Mouse (Mus musculus): ENCODE data around the gene Pdcd6ip. TPM values are rescaled to one million over a fixed set of nuclear protein-coding genes. Genes with fewer than 3 reads are reported as not detected.

The Pdcd6ip gene
- total RNA-seq (2023): 129 to 143 TPM (median 134 TPM) in 4 replicates

DNA sequence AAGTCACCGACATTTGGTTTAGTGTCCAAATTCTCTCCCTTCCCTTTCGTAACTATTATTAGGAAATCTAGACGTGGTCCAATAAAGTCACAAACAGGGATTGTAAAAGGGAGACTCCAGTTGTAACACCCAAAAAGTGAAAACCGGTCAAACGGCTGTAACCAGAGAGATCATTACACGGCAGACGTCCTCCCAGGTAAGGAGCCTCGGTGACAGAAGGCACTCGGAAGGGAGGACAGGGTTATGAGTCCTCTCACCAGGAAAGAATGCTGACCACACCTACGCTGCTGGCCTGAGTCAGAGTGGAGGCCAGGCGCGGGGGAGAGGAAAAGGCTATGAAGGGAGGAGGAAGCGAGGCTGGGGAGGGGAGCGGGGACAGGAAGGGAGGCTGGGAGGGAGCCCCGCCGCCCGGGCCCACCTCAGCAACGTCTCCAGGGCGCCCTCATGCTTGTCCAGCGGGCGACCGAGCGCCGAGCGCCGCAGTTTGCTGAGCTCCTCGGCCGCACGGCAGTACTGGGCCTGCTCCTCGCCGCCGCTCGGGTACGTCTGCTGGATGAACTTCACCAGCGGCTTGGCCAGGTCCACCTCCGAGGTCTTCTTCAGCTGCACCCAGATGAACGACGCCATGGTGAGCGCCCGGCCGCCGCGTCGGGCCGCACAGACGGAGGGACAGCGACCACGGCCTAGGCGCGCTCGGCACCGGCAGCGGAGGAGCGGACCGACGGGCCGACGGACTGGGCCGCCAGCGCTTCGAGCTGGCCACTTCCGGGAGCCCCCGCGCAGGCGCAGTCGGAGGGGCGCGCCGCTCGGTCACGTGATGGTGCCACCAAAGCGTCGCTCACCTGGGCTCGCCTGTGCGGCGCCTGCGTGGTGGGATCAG lies at the start of gene Pdcd6ip:
Gene Pdcd6ip, minus strand, starts transcription at position 779 of the 880 bp plus-strand sequence.

DNA sequence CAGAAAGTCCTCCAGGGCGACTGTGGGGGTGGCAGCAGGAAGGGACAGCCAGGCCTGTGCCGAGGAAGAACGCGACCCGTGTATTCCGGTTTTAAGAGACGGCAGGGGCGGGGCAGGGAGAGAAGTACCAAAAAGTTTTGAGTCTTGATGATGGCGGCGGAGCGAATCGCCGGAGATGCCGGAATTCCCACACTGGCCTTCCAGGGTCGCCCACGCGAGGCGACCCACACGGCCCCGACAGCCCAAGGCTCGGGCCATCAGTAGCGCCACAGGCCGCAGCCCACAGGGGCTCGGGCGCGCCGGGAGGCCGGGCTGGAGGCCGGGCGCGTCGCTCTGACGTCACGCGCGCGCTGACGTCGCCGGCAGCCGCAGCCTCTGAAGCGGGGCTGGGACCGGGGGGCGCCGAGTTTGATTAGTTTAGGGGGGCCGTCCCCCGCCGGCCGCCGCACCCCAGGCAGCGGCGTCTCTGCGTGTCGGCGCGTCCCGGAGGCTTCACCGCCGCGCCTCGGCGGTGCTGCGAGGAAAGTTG lies 33.1 kb upstream of the Pdcd6ip start, which contains the start of gene Clasp2:
Gene Clasp2, plus strand, starts transcription at position 366 of the 529 bp plus-strand sequence.

Other genes starting within 250 kb of the Pdcd6ip start
- 48.8 to 54.4 TPM (median 53.3 TPM) in 4 replicates for gene Clasp2, start 33.2 kb upstream of the Pdcd6ip start, total RNA-seq (2023)
- gene Ubp1, start 222.7 kb upstream of the Pdcd6ip start, total RNA-seq (2023): 146 to 157 TPM (median 154 TPM) in 4 replicates

All from B cell, adult 62 days (primary cell).